Mouse (Mus musculus) left cerebral cortex, adult 6 months (tissue): ENCODE data around the gene Cys1. TPM values are rescaled to one million over a fixed set of nuclear protein-coding genes. Genes with fewer than 3 reads are reported as not detected.

Experiments used
- long read RNA-seq, 2 experiments: library from polyadenylated mRNA; unstranded; transcript quantifications; one replicate each; pipeline ENCODE4 v2.0.0; 2019 to 2020
- polyA plus RNA-seq: library from polyadenylated mRNA; unstranded; fragments of <200 nt; fragmentation: Nextera tagmentation; gene quantifications from 2 replicates; pipeline ENCODE4 v1.2.3, GENCODE M21; 2021

Gene Cys1
- 1.7 and 13.5 TPM in 2 replicates for polyA plus RNA-seq
- long read RNA-seq, experiment 1, partial matches to known transcripts = 0 of 4 reads
- long read RNA-seq, experiment 1, other reads (novel, unspliced or antisense) = 2 of 4 reads
- long read RNA-seq, experiment 2, partial matches to known transcripts = 2 of 2 reads
- long read RNA-seq, experiment 2, other reads (novel, unspliced or antisense) = 0 of 2 reads

GRCm38 (mm10) chr12:24681286-24682023 lies at the start of gene Cys1:
Gene Cys1, minus strand, starts transcription at chr12:24681813.

GRCm38 (mm10) chr12:24707954-24708823 lies 26.6 kb upstream of the Cys1 start, which contains the start of gene Rrm2:
Gene Rrm2, plus strand, starts transcription at chr12:24708241.

DNA sequence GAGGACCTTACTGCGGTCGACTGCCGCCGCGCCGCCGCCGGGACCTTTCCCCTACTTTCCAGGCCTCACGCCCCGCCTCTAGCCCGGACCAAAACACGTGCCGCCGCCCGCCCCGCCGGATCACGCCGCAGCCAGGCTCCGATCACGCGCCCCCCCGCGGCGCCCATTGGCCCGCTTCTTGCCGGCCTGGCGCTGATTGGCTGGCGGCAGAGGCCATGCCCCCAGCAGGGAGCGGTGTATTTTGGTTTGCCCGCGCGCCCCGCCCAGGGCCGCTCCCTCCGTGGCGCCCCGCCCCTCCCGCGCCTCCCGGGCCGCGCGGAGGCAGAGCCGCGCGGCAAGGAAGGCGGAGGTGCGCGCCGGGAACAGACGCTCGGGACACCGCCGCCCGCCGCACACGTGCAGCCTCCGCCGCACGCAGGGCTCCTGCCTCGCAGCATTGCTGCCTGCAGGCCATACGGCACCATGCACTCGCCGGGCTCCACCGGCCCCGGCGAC lies 30.5 kb downstream of the Cys1 start, which contains the start of gene Klf11:
TSS of gene Klf11 (plus strand) at position 212 of the 495 bp plus-strand sequence.

Other genes with a start within 250 kb of the Cys1 start
- 17.4 and 25.3 TPM in 2 replicates for gene Taf1b, start 183.5 kb downstream of the Cys1 start, polyA plus RNA-seq
- gene Grhl1, start 109.5 kb downstream of the Cys1 start, polyA plus RNA-seq = 4.9 and 6.6 TPM in 2 replicates
- 3.2 and 3.9 TPM in 2 replicates for gene Klf11, start 30.5 kb downstream of the Cys1 start, polyA plus RNA-seq
- 2.5 and 3.1 TPM in 2 replicates for gene Rrm2, start 26.4 kb upstream of the Cys1 start, polyA plus RNA-seq
- gene Mboat2, start 149.1 kb upstream of the Cys1 start, polyA plus RNA-seq = 29.8 and 37.0 TPM in 2 replicates